Mouse (Mus musculus): Measurements from ENCODE around the gene Rps11.

GRCm38 (mm10) chr7:45077322-45077721, 46.9 kb downstream of the Rps11 start:
- TF ChIP-seq POLR2A (IDR thresholded peaks at IDR 0.05; ENCODE audit: low read depth, low read length) (no peak), CTCF (conservative IDR thresholded peaks at IDR 0.05; ENCODE audit: insufficient read depth, insufficient read length, low read depth, low read length) (no peak)

Data from kidney, adult 2 months (tissue).